Mouse (Mus musculus): ENCODE results near the gene Slc35g2. TPM values are rescaled to one million over a fixed set of nuclear protein-coding genes. Genes with fewer than 3 reads are reported as not detected.

Slc35g2 gene
- total and polyA plus RNA-seq, 3 experiments: not detected

GRCm38 (mm10) chr9:100548313-100548712, 22.6 kb downstream of the Slc35g2 start:
- peak; percentile 39 for DNase-seq (ENCODE audit: extremely low read depth)
- Histone ChIP-seq H3K27me3 (replicated peaks) (no peaks in the 10 kb centered on the region), H3K36me3 (replicated peaks in 1 of 2; ENCODE audit: control insufficient read depth in 1 of 2, insufficient read depth in 1 of 2, low read length in 1 of 2) (peaks cover 0 to 5% of the 10 kb centered on the region in 2 experiments), H3K4me3 (replicated peaks in 1 of 3; ENCODE audit: low read depth in 2 of 3, low read length in 2 of 3, poor library complexity in 1 of 3) (no peak overlapping the region), H3K4me2 (ENCODE audit: insufficient read depth, low read depth, poor library complexity, severe bottlenecking) (no peak overlapping the region), H3K4me1 (ENCODE audit: control insufficient read depth in 1 of 2, insufficient read depth in 2 of 2) (peaks cover 0 to 19% of the 10 kb centered on the region in 2 experiments; a peak in 1 of 4 replicates), H3K9me3 (replicated peaks; ENCODE audit: low read length) (peaks cover 8% of the 10 kb centered on the region), H3K9ac (ENCODE audit: insufficient read depth, low read depth) (no peak overlapping the region), H3K27ac (ENCODE audit: insufficient read depth, low read depth) (no peak overlapping the region), H3K79me2 (replicated peaks; ENCODE audit: control insufficient read depth, extremely low read depth, insufficient read depth, poor library complexity, severe bottlenecking) (peaks cover 18% of the 10 kb centered on the region)
- dilution Hi-C loops (cut with MboI; ENCODE audit: extremely low pct_ligation_motif_present, extremely low pct_unique_long_range_greater_than_20kb, low sequenced_read_pairs): no loop called here
- in situ Hi-C loops (cut with MboI; ENCODE audit: low pct_ligation_motif_present, low pct_unique_long_range_greater_than_20kb, low sequenced_read_pairs): no loop called here
- TF ChIP-seq BHLHE40 (IDR thresholded peaks at IDR 0.05; ENCODE audit: low read depth, low read length) (no peak), TBP (conservative IDR thresholded peaks at IDR 0.05; ENCODE audit: low read depth, low read length) (no peak), RCOR1 (conservative IDR thresholded peaks at IDR 0.05; ENCODE audit: low read depth, low read length) (no peak), CTCF (conservative IDR thresholded peaks at IDR 0.05 in 1 of 2, IDR thresholded peaks at IDR 0.05 in 1 of 2; ENCODE audit: low read depth in 2 of 2, low read length in 2 of 2) (peak; percentile 56 to 67), ZNF384 (IDR thresholded peaks at IDR 0.05; ENCODE audit: low read depth, low read length) (peak; percentile 65), ZC3H11A (IDR thresholded peaks at IDR 0.05; ENCODE audit: low read depth, low read length) (no peak), JUN (IDR thresholded peaks at IDR 0.05; ENCODE audit: insufficient read depth, low read depth, low read length) (no peak), MAFK (IDR thresholded peaks at IDR 0.05; ENCODE audit: insufficient replicate concordance, low read length) (no peak), SIN3A (IDR thresholded peaks at IDR 0.05; ENCODE audit: low read length) (no peak), MEF2A (IDR thresholded peaks at IDR 0.05; ENCODE audit: borderline replicate concordance, low read depth, low read length) (no peak), GABPA (IDR thresholded peaks at IDR 0.05; ENCODE audit: insufficient replicate concordance, low read depth, low read length) (no peak), RAD21 (IDR thresholded peaks at IDR 0.05; ENCODE audit: low read depth, low read length) (peak; percentile 18), SMC3 (IDR thresholded peaks at IDR 0.05; ENCODE audit: low read depth, low read length) (no peak), USF2 (conservative IDR thresholded peaks at IDR 0.05; ENCODE audit: low read depth, low read length) (no peak), IRF4 (IDR thresholded peaks at IDR 0.05; ENCODE audit: low read depth, low read length) (no peak)

- dilution Hi-C loops (cut with MboI; ENCODE audit: extremely low pct_ligation_motif_present, extremely low pct_unique_long_range_greater_than_20kb, low sequenced_read_pairs) (no loop called here), in situ Hi-C loops (cut with MboI; ENCODE audit: low pct_ligation_motif_present, low pct_unique_long_range_greater_than_20kb, low sequenced_read_pairs) (no loop called here)
- peak; percentile 31 for DNase-seq (ENCODE audit: extremely low read depth)
- TF ChIP-seq SIN3A (IDR thresholded peaks at IDR 0.05; ENCODE audit: low read length) (0 out of 2 replicates have a peak, but pooled peaks have one; percentile 28), CTCF (conservative IDR thresholded peaks at IDR 0.05 in 1 of 2, IDR thresholded peaks at IDR 0.05 in 1 of 2; ENCODE audit: low read depth in 2 of 2, low read length in 2 of 2) (0 out of 4 replicates have a peak, but pooled peaks of 1 of the 2 experiments have one; percentile 6), ETS1 (conservative IDR thresholded peaks at IDR 0.05; ENCODE audit: low read depth, low read length) (no peak)
- Histone ChIP-seq H3K4me1 (ENCODE audit: control insufficient read depth in 1 of 2, insufficient read depth in 2 of 2) (peaks cover 0 to 21% of the 10 kb centered on the region in 2 experiments; a peak in 1 of 4 replicates), H3K9me3 (replicated peaks; ENCODE audit: low read length) (peaks cover 8% of the 10 kb centered on the region), H3K4me2 (ENCODE audit: insufficient read depth, low read depth, poor library complexity, severe bottlenecking) (peak overlapping the region; percentile 65), H3K79me2 (replicated peaks; ENCODE audit: control insufficient read depth, extremely low read depth, insufficient read depth, poor library complexity, severe bottlenecking) (peaks cover 33% of the 10 kb centered on the region), H3K9ac (ENCODE audit: insufficient read depth, low read depth) (peak overlapping the region; percentile 76), H3K4me3 (replicated peaks in 1 of 3; ENCODE audit: low read depth in 2 of 3, low read length in 2 of 3, poor library complexity in 1 of 3) (peak overlapping the region; percentile 64 to 83 (median 77)), H3K27ac (ENCODE audit: insufficient read depth, low read depth) (no peak overlapping the region), H3K27me3 (replicated peaks) (no peaks in the 10 kb centered on the region), H3K36me3 (replicated peaks in 1 of 2; ENCODE audit: control insufficient read depth in 1 of 2, insufficient read depth in 1 of 2, low read length in 1 of 2) (peaks cover 0 to 5% of the 10 kb centered on the region in 2 experiments)
These were observed 24.3 kb downstream of the Slc35g2 start for GRCm38 (mm10) chr9:100546594-100546910.
